Comparison of ENCODE assay signal across 22 mouse cellular contexts in genomic region chr14:86936424-86936823, GRCm38 (mm10).
DNase-seq lines count a peak whose midpoint lies in the region; ATAC-seq lines count a peak whose summit lies in the region.
"Had no signal": no experiment of that assay in that cellular context is flagged by ENCODE, and none has a peak within 500 bp of the region (broad histone marks: within the 10 kb centered on the region; RNA-seq: fewer than 3 reads in every experiment).

No protein-coding gene starts in this region.

- H3K4me3 ChIP-seq in forebrain, embryonic 13.5 days = no peak overlapping the region
- no peak overlapping the region for H3K4me3 ChIP-seq in forebrain, embryonic 15.5 days
- H3K4me3 ChIP-seq in midbrain, embryonic 14.5 days (replicated peaks; ENCODE audit: low read depth, low read length) = no peak overlapping the region
- H3K4me3 ChIP-seq: embryonic facial prominence, embryonic 13.5 days; gastrocnemius, adult 2 months; heart, embryonic 10.5 days; hindbrain, embryonic 12.5 days had no signal

- intact Hi-C loops in left cerebral cortex, postnatal 25 days (cut with DNase I) = no loop called here

- H3K4me2 ChIP-seq in forebrain, embryonic 13.5 days = no peak overlapping the region
- no peak overlapping the region for H3K4me2 ChIP-seq in forebrain, embryonic 15.5 days (replicated peaks)
- no peak overlapping the region for H3K4me2 ChIP-seq in midbrain, embryonic 14.5 days (ENCODE audit: low read length)
- H3K4me2 ChIP-seq: embryonic facial prominence, embryonic 13.5 days; hindbrain, embryonic 12.5 days had no signal

- H3K9ac ChIP-seq in forebrain, embryonic 13.5 days = no peak overlapping the region
- H3K9ac ChIP-seq in forebrain, embryonic 15.5 days (replicated peaks) = no peak overlapping the region
- no peak overlapping the region for H3K9ac ChIP-seq in midbrain, embryonic 14.5 days (replicated peaks; ENCODE audit: low read length)
- H3K9ac ChIP-seq: embryonic facial prominence, embryonic 13.5 days; hindbrain, embryonic 12.5 days had no signal

- H3K4me1 ChIP-seq in forebrain, embryonic 13.5 days = 0 out of 2 replicates have a peak, but pooled peaks cover 3% of the 10 kb centered on the region
- no peaks in the 10 kb centered on the region for H3K4me1 ChIP-seq in forebrain, embryonic 15.5 days
- H3K4me1 ChIP-seq in midbrain, embryonic 14.5 days (ENCODE audit: control insufficient read depth, insufficient read depth, low read length) = no peaks in the 10 kb centered on the region
- H3K4me1 ChIP-seq: embryonic facial prominence, embryonic 13.5 days; heart, embryonic 10.5 days; hindbrain, embryonic 12.5 days had no signal

- H3K9me3 ChIP-seq in forebrain, embryonic 13.5 days (replicated peaks) = no peaks in the 10 kb centered on the region
- no peaks in the 10 kb centered on the region for H3K9me3 ChIP-seq in forebrain, embryonic 15.5 days
- no peaks in the 10 kb centered on the region for H3K9me3 ChIP-seq in midbrain, embryonic 14.5 days (ENCODE audit: control insufficient read depth, low read length)
- H3K9me3 ChIP-seq: embryonic facial prominence, embryonic 13.5 days; heart, embryonic 10.5 days; hindbrain, embryonic 12.5 days had no signal

- peak; percentile 1 to 15 for DNase-seq in left cerebral cortex, postnatal 25 days (ENCODE audit: low spot score in 2 of 2)
- DNase-seq in left cerebral cortex, adult 18-20 months (ENCODE audit: low spot score in 2 of 2) = no peak
- peak; percentile 12 for DNase-seq in brain, adult 2 months (ENCODE audit: low read depth, low spot score)
- DNase-seq in midbrain, embryonic 14.5 days = no peak
- no peak for DNase-seq in gastrocnemius, postnatal 10 days
- DNase-seq: adrenal gland, adult 8-10 months; cerebellum, adult 18-20 months; cerebellum, adult 9-11 months; cerebellum, postnatal 36 days; gastrocnemius, adult 2 months; gastrocnemius, postnatal 36 days; heart, adult 11 months; heart, postnatal 10 days; heart, postnatal 4 days had no signal

- H3K36me3 ChIP-seq in forebrain, embryonic 13.5 days (ENCODE audit: poor library complexity, severe bottlenecking) = no peaks in the 10 kb centered on the region
- no peaks in the 10 kb centered on the region for H3K36me3 ChIP-seq in forebrain, embryonic 15.5 days
- no peaks in the 10 kb centered on the region for H3K36me3 ChIP-seq in midbrain, embryonic 14.5 days (ENCODE audit: control insufficient read depth, insufficient read depth, low read length)
- H3K36me3 ChIP-seq: embryonic facial prominence, embryonic 13.5 days; heart, embryonic 10.5 days; hindbrain, embryonic 12.5 days had no signal

- peak; percentile 62; the same call in 1 of the 2 replicates for ATAC-seq in forebrain, embryonic 13.5 days
- no peak for ATAC-seq in forebrain, embryonic 15.5 days (replicated peaks)
- ATAC-seq in midbrain, embryonic 14.5 days (ENCODE audit: low FRiP score, low TSS enrichment) = no peak
- ATAC-seq: forebrain, embryonic 16.5 days; hindbrain, embryonic 16.5 days; inflammation-experienced regulatory T-cells, adult 6 months had no signal

- 51% methylated on average over 3 of the region's 3 CpGs for WGBS in forebrain, embryonic 13.5 days
- WGBS in forebrain, embryonic 15.5 days = 53% methylated on average over 3 of the region's 3 CpGs
- 75% methylated on average over 3 of the region's 3 CpGs for WGBS in midbrain, embryonic 14.5 days

- H3K27me3 ChIP-seq in forebrain, embryonic 13.5 days = no peaks in the 10 kb centered on the region
- no peaks in the 10 kb centered on the region for H3K27me3 ChIP-seq in forebrain, embryonic 15.5 days
- no peaks in the 10 kb centered on the region for H3K27me3 ChIP-seq in midbrain, embryonic 14.5 days (ENCODE audit: control insufficient read depth, insufficient read depth, low read length)
- H3K27me3 ChIP-seq: embryonic facial prominence, embryonic 13.5 days; hindbrain, embryonic 12.5 days had no signal

- H3K27ac ChIP-seq in forebrain, embryonic 13.5 days = no peak overlapping the region
- no peak overlapping the region for H3K27ac ChIP-seq in forebrain, embryonic 15.5 days (replicated peaks)
- no peak overlapping the region for H3K27ac ChIP-seq in midbrain, embryonic 14.5 days (replicated peaks; ENCODE audit: low read depth, low read length)
- H3K27ac ChIP-seq: embryonic facial prominence, embryonic 13.5 days; gastrocnemius, adult 2 months; heart, embryonic 10.5 days; hindbrain, embryonic 12.5 days had no signal

Comparison
In these comparisons a context has a peak if more than half of its experiments do, and no peak if none do; other contexts are left out.
1. DNase-seq: peak in left cerebral cortex, postnatal 25 days (2 of 2) and brain, adult 2 months (single experiment); none in left cerebral cortex, adult 18-20 months (0 of 2), midbrain, embryonic 14.5 days (single experiment) and gastrocnemius, postnatal 10 days (single experiment).